Mouse (Mus musculus): Measurements from ENCODE around the gene Olfr750. TPM values are rescaled to one million over a fixed set of nuclear protein-coding genes. Genes with fewer than 3 reads are reported as not detected.
"Not testable (repeated sequence)": the region's sequence is repeated elsewhere in the genome, so short reads cannot be mapped to it uniquely, and the experiment has no call there.

The Olfr750 gene
- polyA plus RNA-seq, 1 experiment: not detected

GRCm38 (mm10) chr14:51101284-51101683 lies 27.0 kb upstream of the Olfr750 start:
- WGBS: 56% methylated on average over 9 of the region's 9 CpGs
- H3K27ac ChIP-seq (ENCODE audit: insufficient read depth, low read depth, low read length): no peak overlapping the region
- H3K27me3 ChIP-seq (replicated peaks; ENCODE audit: control insufficient read depth, insufficient read depth, low read length): no peaks in the 10 kb centered on the region
- no peak for DNase-seq
- no peaks in the 10 kb centered on the region for H3K36me3 ChIP-seq (ENCODE audit: control insufficient read depth, insufficient read depth, low read length)
- no peak for TF ChIP-seq POLR2A (IDR thresholded peaks at IDR 0.05; ENCODE audit: low read depth, low read length)
- TF ChIP-seq CTCF (conservative IDR thresholded peaks at IDR 0.05; ENCODE audit: insufficient read depth, insufficient read length, low read depth, low read length): no peak
- no peaks in the 10 kb centered on the region for H3K4me1 ChIP-seq (ENCODE audit: control insufficient read depth, insufficient read depth, low read length)
- H3K4me3 ChIP-seq (ENCODE audit: insufficient read depth, low read depth, low read length): no peak overlapping the region

GRCm38 (mm10) chr14:51098921-51099320 lies 24.7 kb upstream of the Olfr750 start:
- no peak for TF ChIP-seq POLR2A (IDR thresholded peaks at IDR 0.05; ENCODE audit: low read depth, low read length)
- TF ChIP-seq CTCF (conservative IDR thresholded peaks at IDR 0.05; ENCODE audit: insufficient read depth, insufficient read length, low read depth, low read length): no peak
- Histone ChIP-seq H3K36me3 (ENCODE audit: control insufficient read depth, insufficient read depth, low read length) (no peaks in the 10 kb centered on the region), H3K27ac (ENCODE audit: insufficient read depth, low read depth, low read length) (no peak overlapping the region), H3K4me1 (ENCODE audit: control insufficient read depth, insufficient read depth, low read length) (no peaks in the 10 kb centered on the region; the same call in 1 of the 2 replicates), H3K4me3 (ENCODE audit: insufficient read depth, low read depth, low read length) (no peak overlapping the region), H3K27me3 (replicated peaks; ENCODE audit: control insufficient read depth, insufficient read depth, low read length) (no peaks in the 10 kb centered on the region)
- DNase-seq: no peak
- WGBS: 79% methylated on average over 11 of the region's 11 CpGs

- 12% methylated on average over 1 of the region's 1 CpGs for WGBS
- DNase-seq: peak; percentile 91
- TF ChIP-seq CTCF (conservative IDR thresholded peaks at IDR 0.05; ENCODE audit: insufficient read depth, insufficient read length, low read depth, low read length): peak; percentile 60
- H3K36me3 ChIP-seq (ENCODE audit: control insufficient read depth, insufficient read depth, low read length); H3K27me3 ChIP-seq (replicated peaks; ENCODE audit: control insufficient read depth, insufficient read depth, low read length); H3K27ac ChIP-seq (ENCODE audit: insufficient read depth, low read depth, low read length); H3K4me3 ChIP-seq (ENCODE audit: insufficient read depth, low read depth, low read length); H3K4me1 ChIP-seq (ENCODE audit: control insufficient read depth, insufficient read depth, low read length): not testable (repeated sequence)
Measured at GRCm38 (mm10) chr14:51098300-51098699, 24.1 kb upstream of the Olfr750 start.

GRCm38 (mm10) chr14:51095736-51096524 lies 21.7 kb upstream of the Olfr750 start:
- Histone ChIP-seq H3K4me1 (ENCODE audit: control insufficient read depth, insufficient read depth, low read length) (no peaks in the 10 kb centered on the region; the same call in 1 of the 2 replicates), H3K4me3 (ENCODE audit: insufficient read depth, low read depth, low read length) (no peak overlapping the region), H3K27me3 (replicated peaks; ENCODE audit: control insufficient read depth, insufficient read depth, low read length) (no peaks in the 10 kb centered on the region), H3K27ac (ENCODE audit: insufficient read depth, low read depth, low read length) (no peak overlapping the region), H3K36me3 (ENCODE audit: control insufficient read depth, insufficient read depth, low read length) (no peaks in the 10 kb centered on the region)
- WGBS: 33% methylated on average over 9 of the region's 9 CpGs
- DNase-seq: peak; percentile 76
- TF ChIP-seq CTCF (conservative IDR thresholded peaks at IDR 0.05; ENCODE audit: insufficient read depth, insufficient read length, low read depth, low read length) (no peak), POLR2A (IDR thresholded peaks at IDR 0.05; ENCODE audit: low read depth, low read length) (no peak)

GRCm38 (mm10) chr14:51094921-51095320 lies 20.7 kb upstream of the Olfr750 start:
- Histone ChIP-seq H3K36me3 (ENCODE audit: control insufficient read depth, insufficient read depth, low read length) (no peaks in the 10 kb centered on the region), H3K4me1 (ENCODE audit: control insufficient read depth, insufficient read depth, low read length) (no peaks in the 10 kb centered on the region; the same call in 1 of the 2 replicates), H3K4me3 (ENCODE audit: insufficient read depth, low read depth, low read length) (no peak overlapping the region), H3K27ac (ENCODE audit: insufficient read depth, low read depth, low read length) (no peak overlapping the region), H3K27me3 (replicated peaks; ENCODE audit: control insufficient read depth, insufficient read depth, low read length) (no peaks in the 10 kb centered on the region)
- no peak for TF ChIP-seq POLR2A (IDR thresholded peaks at IDR 0.05; ENCODE audit: low read depth, low read length)
- TF ChIP-seq CTCF (conservative IDR thresholded peaks at IDR 0.05; ENCODE audit: insufficient read depth, insufficient read length, low read depth, low read length): no peak
- no peak for DNase-seq
- WGBS: 87% methylated on average over 9 of the region's 9 CpGs

GRCm38 (mm10) chr14:51094096-51094875 lies 20.1 kb upstream of the Olfr750 start:
- Histone ChIP-seq H3K4me3 (ENCODE audit: insufficient read depth, low read depth, low read length) (no peak overlapping the region), H3K4me1 (ENCODE audit: control insufficient read depth, insufficient read depth, low read length) (no peaks in the 10 kb centered on the region; the same call in 1 of the 2 replicates), H3K27ac (ENCODE audit: insufficient read depth, low read depth, low read length) (no peak overlapping the region), H3K27me3 (replicated peaks; ENCODE audit: control insufficient read depth, insufficient read depth, low read length) (no peaks in the 10 kb centered on the region), H3K36me3 (ENCODE audit: control insufficient read depth, insufficient read depth, low read length) (no peaks in the 10 kb centered on the region)
- TF ChIP-seq CTCF (conservative IDR thresholded peaks at IDR 0.05; ENCODE audit: insufficient read depth, insufficient read length, low read depth, low read length): no peak
- no peak for DNase-seq
- 83% methylated on average over 5 of the region's 5 CpGs for whole genome bisulfite sequencing

GRCm38 (mm10) chr14:51093496-51093895 lies 19.3 kb upstream of the Olfr750 start:
- H3K4me3 ChIP-seq (ENCODE audit: insufficient read depth, low read depth, low read length): no peak overlapping the region
- H3K27ac ChIP-seq (ENCODE audit: insufficient read depth, low read depth, low read length): no peak overlapping the region
- WGBS: 39% methylated on average over 3 of the region's 3 CpGs
- no peaks in the 10 kb centered on the region for H3K27me3 ChIP-seq (replicated peaks; ENCODE audit: control insufficient read depth, insufficient read depth, low read length)
- H3K4me1 ChIP-seq (ENCODE audit: control insufficient read depth, insufficient read depth, low read length): no peaks in the 10 kb centered on the region; the same call in 1 of the 2 replicates
- TF ChIP-seq CTCF (conservative IDR thresholded peaks at IDR 0.05; ENCODE audit: insufficient read depth, insufficient read length, low read depth, low read length) (no peak), POLR2A (IDR thresholded peaks at IDR 0.05; ENCODE audit: low read depth, low read length) (no peak)
- DNase-seq: peak; percentile 18
- H3K36me3 ChIP-seq (ENCODE audit: control insufficient read depth, insufficient read depth, low read length): no peaks in the 10 kb centered on the region
